Mouse (Mus musculus) forebrain, postnatal 0 days (tissue): ENCODE measurements around the gene Kcnh3. TPM values are rescaled to one million over a fixed set of nuclear protein-coding genes. Genes with fewer than 3 reads are reported as not detected.
"Not testable (repeated sequence)": the region's sequence is repeated elsewhere in the genome, so short reads cannot be mapped to it uniquely, and the experiment has no call there.

Experiments used
- ATAC-seq: fragments of 200-750 bp; cut with Nextera tagmentation; 2 replicates; pipeline ENCODE4 v1.8.0; 2017; ENCODE audit warnings: mild to moderate bottlenecking, moderate library complexity
- DNase-seq: peaks from one replicate; pipeline ENCODE4 v3.0.0-alpha.2; 2015
- H3K27ac ChIP-seq: fragments of 300-500 bp; sonication (generic); 2 replicates; pipeline ENCODE4 v1.5.1; 2014; ENCODE audit warnings: low read depth, mild to moderate bottlenecking, antibody characterized with exemption, low read length, moderate library complexity, mixed read lengths
- H3K27me3 ChIP-seq: fragments of 300-500 bp; sonication (generic); 2 replicates; pipeline ENCODE4 v1.6.1; 2014; ENCODE audit warnings: mild to moderate bottlenecking, low read length, mixed read lengths; ENCODE audit not compliant: insufficient read depth
- H3K36me3 ChIP-seq: fragments of 300-500 bp; sonication (generic); 2 replicates; pipeline ENCODE4 v1.6.1; 2014; ENCODE audit warnings: mild to moderate bottlenecking, moderate library complexity; ENCODE audit not compliant: insufficient read depth
- H3K4me1 ChIP-seq: fragments of 300-500 bp; sonication (generic); 2 replicates; pipeline ENCODE4 v1.6.1; 2014; ENCODE audit warnings: antibody characterized with exemption; ENCODE audit not compliant: insufficient read depth
- H3K4me2 ChIP-seq: fragments of 300-500 bp; sonication (generic); 2 replicates; pipeline ENCODE4 v1.6.1; 2014; ENCODE audit warnings: low read depth, mild to moderate bottlenecking, moderate library complexity
- H3K4me3 ChIP-seq: fragments of 300-500 bp; sonication (generic); 2 replicates; pipeline ENCODE4 v1.5.1; 2014; ENCODE audit warnings: low read depth, low read length, mixed read lengths
- H3K9ac ChIP-seq: fragments of 300-500 bp; sonication (generic); 2 replicates; pipeline ENCODE4 v1.6.1; 2014; ENCODE audit warnings: mild to moderate bottlenecking
- H3K9me3 ChIP-seq: fragments of 300-500 bp; sonication (generic); 2 replicates; pipeline ENCODE4 v1.6.1; 2016; ENCODE audit warnings: low read length
- CTCF ChIP-seq: sonication (generic); IDR thresholded peaks from 2 replicates; pipeline ENCODE4 v1.5.1; 2016; ENCODE audit warnings: antibody characterized with exemption, control low read depth, low read depth
- whole genome bisulfite sequencing: fragments of 180-500 bp; shearing (Covaris S2); extraction: QIAGEN DNeasy Blood & Tissue Kit; methylation state at CpG from one replicate; pipeline ENCODE4 v1.1.7; 2014; 5-methylcytosine and 5-hydroxymethylcytosine counted together
- polyA plus RNA-seq: library from polyadenylated mRNA; unstranded; fragments of >200 nt; fragmentation: Nextera tagmentation; extraction: Ambion mirVana; gene quantifications from 2 replicates; pipeline ENCODE4 v1.2.1, GENCODE M21; 2015
- total RNA-seq: library from RNA; depleted of rRNA; stranded (reverse); fragments of >200 nt; gene quantifications from 2 replicates; pipeline ENCODE4 v1.2.3, GENCODE M21; 2014

The Kcnh3 gene
- total and polyA plus RNA-seq, 2 experiments from 2014 or later, result 7.7 to 435 TPM

- DNase-seq (peak; percentile 100), ATAC-seq (peak; percentile 97)
- H3K4me3 ChIP-seq, result peak within 1 kb of the TSS; percentile 68
- peaks cover 22% of the 10 kb centered on the region for H3K36me3 ChIP-seq
- peak within 1 kb of the TSS; percentile 95 for H3K27ac ChIP-seq
- no peaks in the 10 kb centered on the region for H3K9me3 ChIP-seq
- peaks cover 9% of the 10 kb centered on the region for H3K4me1 ChIP-seq
- WGBS, result under 1% methylated on average over 52 of the region's 52 CpGs
- H3K9ac ChIP-seq, result peak within 1 kb of the TSS; percentile 76
- H3K4me2 ChIP-seq, result peak within 1 kb of the TSS; percentile 78
- TF ChIP-seq CTCF, result peak; percentile 37
- H3K27me3 ChIP-seq, result no peaks in the 10 kb centered on the region
Measured at GRCm38 (mm10) chr15:99251626-99252380, 27.1 kb downstream of the Kcnh3 start, which contains the start of gene Mcrs1. Gene Mcrs1, minus strand, starts transcription at chr15:99251961.

- ATAC-seq, result peak; percentile 57
- H3K27ac ChIP-seq, result peak overlapping the region; percentile 95
- peak overlapping the region; percentile 78 for H3K4me2 ChIP-seq
- WGBS, result 4% methylated on average over 22 of the region's 22 CpGs
- H3K36me3 ChIP-seq, result peaks cover 14% of the 10 kb centered on the region
- peak overlapping the region; percentile 68 for H3K4me3 ChIP-seq
- peak; percentile 32; the same call in 1 of the 2 replicates for TF ChIP-seq CTCF
- no peaks in the 10 kb centered on the region for H3K9me3 ChIP-seq
- no peaks in the 10 kb centered on the region for H3K27me3 ChIP-seq
- no peak for DNase-seq
- H3K4me1 ChIP-seq, result peaks cover 9% of the 10 kb centered on the region
- peak overlapping the region; percentile 76 for H3K9ac ChIP-seq
Measured at GRCm38 (mm10) chr15:99252381-99253174, 27.9 kb downstream of the Kcnh3 start.

- not testable (repeated sequence) for H3K4me3 ChIP-seq, H3K4me1 ChIP-seq, ATAC-seq, H3K27me3 ChIP-seq, H3K9ac ChIP-seq, H3K27ac ChIP-seq, H3K36me3 ChIP-seq, DNase-seq, H3K9me3 ChIP-seq
- WGBS, result 44% methylated on average over 2 of the region's 2 CpGs
- H3K4me2 ChIP-seq, result peak overlapping the region; percentile 78; the same call in 1 of the 2 replicates
Measured at GRCm38 (mm10) chr15:99253175-99253479, 28.5 kb downstream of the Kcnh3 start.

DNA sequence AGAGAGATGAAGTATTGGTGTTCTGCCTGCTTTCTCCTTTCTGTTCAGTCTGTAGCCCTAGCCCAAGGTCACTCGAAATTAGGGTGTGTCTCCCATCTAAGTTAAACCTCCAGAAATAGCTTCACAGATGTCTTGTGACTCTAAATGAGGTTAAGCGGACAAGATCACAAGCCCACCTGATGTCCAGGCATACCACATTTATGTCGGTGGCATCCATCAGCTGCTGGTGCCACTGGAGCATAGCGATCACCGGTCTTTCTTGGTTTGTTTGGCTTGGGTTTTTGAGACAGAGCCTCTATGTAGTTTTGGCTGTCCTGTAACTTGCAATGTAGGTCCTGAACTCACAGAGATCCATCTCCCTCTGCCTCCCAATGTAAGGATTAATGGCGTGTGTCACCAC, 29.1 kb downstream of the Kcnh3 start:
- Histone ChIP-seq H3K27ac (no peak overlapping the region), H3K27me3 (no peaks in the 10 kb centered on the region), H3K4me1 (peaks cover 9% of the 10 kb centered on the region), H3K9me3 (no peaks in the 10 kb centered on the region), H3K9ac (no peak overlapping the region), H3K36me3 (peaks cover 3% of the 10 kb centered on the region; the same call in 1 of the 2 replicates), H3K4me2 (no peak overlapping the region), H3K4me3 (no peak overlapping the region)
- no peak for ATAC-seq
- WGBS, result 97% methylated on average over 6 of the region's 6 CpGs
- no peak for TF ChIP-seq CTCF
- DNase-seq, result no peak

DNA sequence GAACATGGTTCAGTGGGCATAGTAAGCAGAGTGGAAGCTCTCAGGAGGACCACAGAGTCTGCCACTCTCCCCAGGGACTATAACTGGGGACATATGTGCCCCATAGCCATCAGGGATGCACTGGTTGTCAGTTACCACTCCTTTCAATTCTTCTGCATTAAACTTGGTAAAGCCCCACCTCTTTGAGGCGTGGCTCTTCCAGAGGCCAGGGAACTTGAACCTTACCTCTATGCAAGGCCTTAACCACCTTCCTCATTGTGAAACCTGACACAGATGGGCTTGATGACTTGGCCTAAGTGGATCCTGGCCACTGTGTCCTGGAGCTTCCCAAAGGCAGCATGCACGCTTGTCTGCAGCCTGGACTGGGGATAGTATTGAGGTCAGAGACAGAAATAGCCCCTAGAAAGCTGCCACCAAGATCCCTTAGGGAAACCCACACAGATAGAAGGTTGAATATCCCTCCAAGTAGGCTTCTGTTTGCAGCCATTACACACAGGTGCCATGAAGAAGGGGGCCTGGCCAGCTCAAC, 29.9 kb downstream of the Kcnh3 start:
- DNase-seq, result no peak
- no peak overlapping the region for H3K4me2 ChIP-seq
- H3K27me3 ChIP-seq, result no peaks in the 10 kb centered on the region
- H3K9ac ChIP-seq, result no peak overlapping the region
- no peak for ATAC-seq
- peaks cover 9% of the 10 kb centered on the region for H3K4me1 ChIP-seq
- no peaks in the 10 kb centered on the region for H3K36me3 ChIP-seq
- no peaks in the 10 kb centered on the region for H3K9me3 ChIP-seq
- H3K27ac ChIP-seq, result no peak overlapping the region
- H3K4me3 ChIP-seq, result no peak overlapping the region
- no peak for TF ChIP-seq CTCF
- WGBS, result 90% methylated on average over 2 of the region's 2 CpGs

- no peak overlapping the region for H3K4me2 ChIP-seq
- WGBS, result 91% methylated on average over 6 of the region's 6 CpGs
- H3K36me3 ChIP-seq, result no peaks in the 10 kb centered on the region
- H3K4me1 ChIP-seq, result peaks cover 9% of the 10 kb centered on the region
- DNase-seq (no peak), ATAC-seq (no peak)
- H3K27me3 ChIP-seq, result no peaks in the 10 kb centered on the region
- H3K9ac ChIP-seq, result no peak overlapping the region
- no peak for TF ChIP-seq CTCF
- H3K27ac ChIP-seq, result no peak overlapping the region
- H3K4me3 ChIP-seq, result no peak overlapping the region
- H3K9me3 ChIP-seq, result no peaks in the 10 kb centered on the region
Measured at GRCm38 (mm10) chr15:99255241-99255749, 30.6 kb downstream of the Kcnh3 start.
